Mouse (Mus musculus): ENCODE measurements at regions not wholly inside any gene's neighbourhood (a gene's known extent, or its start where the extent isn't known, plus 50 kb on each side); places are given as distances from the start of the nearest gene placed in this dataset.

GRCm38 (mm10) chr2:74217437-74217836 lies 306.3 kb upstream of the Atp5g3 start:
- no peak for ATAC-seq (replicated peaks)
- Histone ChIP-seq H3K4me1 (0 out of 2 replicates have a peak, but pooled peaks cover 5% of the 10 kb centered on the region), H3K27ac (no peak overlapping the region), H3K27me3 (replicated peaks) (no peaks in the 10 kb centered on the region), H3K36me3 (replicated peaks) (no peaks in the 10 kb centered on the region), H3K4me3 (no peak overlapping the region), H3K4me2 (no peak overlapping the region), H3K9me3 (no peaks in the 10 kb centered on the region), H3K9ac (no peak overlapping the region)
- WGBS = 90% methylated on average over 3 of the region's 3 CpGs

GRCm38 (mm10) chr2:74210210-74210609 lies 299.1 kb upstream of the Atp5g3 start:
- Histone ChIP-seq H3K27ac (peak overlapping the region; percentile 71), H3K4me1 (peaks cover 16% of the 10 kb centered on the region), H3K9ac (no peak overlapping the region), H3K27me3 (replicated peaks) (no peaks in the 10 kb centered on the region), H3K4me3 (no peak overlapping the region), H3K4me2 (peak overlapping the region; percentile 29), H3K36me3 (replicated peaks) (no peaks in the 10 kb centered on the region), H3K9me3 (no peaks in the 10 kb centered on the region)
- peak; percentile 71; the same call in 1 of the 2 replicates for ATAC-seq (replicated peaks)
- 14% methylated on average over 9 of the region's 9 CpGs for WGBS

- ATAC-seq (replicated peaks) = peak; percentile 52
- 28% methylated on average over 3 of the region's 3 CpGs for WGBS
- no peaks in the 10 kb centered on the region for H3K27me3 ChIP-seq (replicated peaks)
- H3K9ac ChIP-seq = no peak overlapping the region
- peak overlapping the region; percentile 29; the same call in 1 of the 2 replicates for H3K4me2 ChIP-seq
- peaks cover 16% of the 10 kb centered on the region for H3K4me1 ChIP-seq
- H3K9me3 ChIP-seq = no peaks in the 10 kb centered on the region
- no peak overlapping the region for H3K4me3 ChIP-seq
- H3K27ac ChIP-seq = peak overlapping the region; percentile 71
- no peaks in the 10 kb centered on the region for H3K36me3 ChIP-seq (replicated peaks)
Measured at GRCm38 (mm10) chr2:74209421-74209917, 298.3 kb upstream of the Atp5g3 start.

GRCm38 (mm10) chr2:74207440-74207839 lies 296.3 kb upstream of the Atp5g3 start:
- Histone ChIP-seq H3K36me3 (replicated peaks) (no peaks in the 10 kb centered on the region), H3K27me3 (replicated peaks) (no peaks in the 10 kb centered on the region), H3K4me2 (no peak overlapping the region), H3K9me3 (no peaks in the 10 kb centered on the region), H3K9ac (no peak overlapping the region), H3K4me1 (peaks cover 16% of the 10 kb centered on the region), H3K4me3 (no peak overlapping the region), H3K27ac (no peak overlapping the region)
- ATAC-seq (replicated peaks) = peak; percentile 33; the same call in 1 of the 2 replicates
- whole genome bisulfite sequencing = 40% methylated on average over 10 of the region's 10 CpGs

- Histone ChIP-seq H3K4me2 (no peak overlapping the region), H3K9me3 (no peaks in the 10 kb centered on the region), H3K27ac (no peak overlapping the region), H3K4me1 (peaks cover 8% of the 10 kb centered on the region), H3K36me3 (replicated peaks) (no peaks in the 10 kb centered on the region), H3K9ac (no peak overlapping the region), H3K27me3 (replicated peaks) (no peaks in the 10 kb centered on the region), H3K4me3 (no peak overlapping the region)
- 57% methylated on average over 3 of the region's 3 CpGs for WGBS
- no peak for ATAC-seq (replicated peaks)
Measured at GRCm38 (mm10) chr2:74202776-74203175, 291.6 kb upstream of the Atp5g3 start.

- no peaks in the 10 kb centered on the region for H3K27me3 ChIP-seq (replicated peaks)
- H3K4me2 ChIP-seq = no peak overlapping the region
- ATAC-seq (replicated peaks) = peak; percentile 50; the same call in 1 of the 2 replicates
- no peak overlapping the region for H3K4me3 ChIP-seq
- H3K9me3 ChIP-seq = no peaks in the 10 kb centered on the region
- no peak overlapping the region for H3K9ac ChIP-seq
- WGBS = 23% methylated on average over 11 of the region's 11 CpGs
- H3K27ac ChIP-seq = no peak overlapping the region
- H3K4me1 ChIP-seq = peaks cover 8% of the 10 kb centered on the region
- no peaks in the 10 kb centered on the region for H3K36me3 ChIP-seq (replicated peaks)
Measured at GRCm38 (mm10) chr2:74201608-74202323, 290.6 kb upstream of the Atp5g3 start.

- H3K9me3 ChIP-seq = no peaks in the 10 kb centered on the region
- H3K4me2 ChIP-seq = no peak overlapping the region
- no peaks in the 10 kb centered on the region for H3K27me3 ChIP-seq (replicated peaks)
- H3K4me3 ChIP-seq = no peak overlapping the region
- 56% methylated on average over 12 of the region's 12 CpGs for WGBS
- no peak overlapping the region for H3K27ac ChIP-seq
- no peak for ATAC-seq (replicated peaks)
- peaks cover 8% of the 10 kb centered on the region for H3K4me1 ChIP-seq
- no peaks in the 10 kb centered on the region for H3K36me3 ChIP-seq (replicated peaks)
- H3K9ac ChIP-seq = no peak overlapping the region
Measured at GRCm38 (mm10) chr2:74199550-74199949, 288.4 kb upstream of the Atp5g3 start.

- 28% methylated on average over 8 of the region's 8 CpGs for WGBS
- Histone ChIP-seq H3K4me1 (no peaks in the 10 kb centered on the region), H3K9me3 (no peaks in the 10 kb centered on the region), H3K4me3 (no peak overlapping the region), H3K4me2 (no peak overlapping the region), H3K36me3 (replicated peaks) (no peaks in the 10 kb centered on the region), H3K27me3 (replicated peaks) (no peaks in the 10 kb centered on the region), H3K9ac (no peak overlapping the region), H3K27ac (no peak overlapping the region)
- no peak for ATAC-seq (replicated peaks)
Measured at GRCm38 (mm10) chr2:74187963-74188790, 277.1 kb upstream of the Atp5g3 start.

- no peak overlapping the region for H3K27ac ChIP-seq
- no peaks in the 10 kb centered on the region for H3K4me1 ChIP-seq
- H3K4me2 ChIP-seq = no peak overlapping the region
- H3K4me3 ChIP-seq = no peak overlapping the region
- no peaks in the 10 kb centered on the region for H3K36me3 ChIP-seq (replicated peaks)
- no peaks in the 10 kb centered on the region for H3K9me3 ChIP-seq
- no peak overlapping the region for H3K9ac ChIP-seq
- no peak for ATAC-seq (replicated peaks)
- H3K27me3 ChIP-seq (replicated peaks) = no peaks in the 10 kb centered on the region; the same call in 1 of the 2 replicates
- 89% methylated on average over 1 of the region's 1 CpGs for WGBS
Measured at GRCm38 (mm10) chr2:74178106-74178505, 267.0 kb upstream of the Atp5g3 start.

- peaks cover 12% of the 10 kb centered on the region for H3K4me1 ChIP-seq
Measured at GRCm38 (mm10) chr2:74168776-74169570, 257.8 kb upstream of the Atp5g3 start.

GRCm38 (mm10) chr2:74168307-74168706 lies 257.2 kb upstream of the Atp5g3 start:
- no peaks in the 10 kb centered on the region for H3K27me3 ChIP-seq (replicated peaks)
- H3K4me1 ChIP-seq = peaks cover 12% of the 10 kb centered on the region
- ATAC-seq (replicated peaks) = peak; percentile 62

More at GRCm38 (mm10) chr2:74168776-74169570, 257.8 kb upstream of the Atp5g3 start:
- no peak overlapping the region for H3K9ac ChIP-seq
- no peaks in the 10 kb centered on the region for H3K27me3 ChIP-seq (replicated peaks)
- 16% methylated on average over 16 of the region's 16 CpGs for WGBS
- peak overlapping the region; percentile 43 for H3K27ac ChIP-seq
- no peak overlapping the region for H3K4me3 ChIP-seq
- H3K36me3 ChIP-seq (replicated peaks) = no peaks in the 10 kb centered on the region
- H3K4me2 ChIP-seq = 0 out of 2 replicates have a peak overlapping the region, but pooled peaks have one; percentile 8
- peak; percentile 90 for ATAC-seq (replicated peaks)
- H3K9me3 ChIP-seq = no peaks in the 10 kb centered on the region

GRCm38 (mm10) chr2:74154062-74154461 lies 242.9 kb upstream of the Atp5g3 start:
- ATAC-seq (replicated peaks) = 0 out of 2 replicates have a peak, but pooled peaks have one; percentile 33
- H3K27ac ChIP-seq = no peak overlapping the region
- 75% methylated on average over 6 of the region's 6 CpGs for WGBS
- H3K36me3 ChIP-seq (replicated peaks) = no peaks in the 10 kb centered on the region
- no peak overlapping the region for H3K4me2 ChIP-seq
- H3K4me1 ChIP-seq = peaks cover 19% of the 10 kb centered on the region
- no peak overlapping the region for H3K4me3 ChIP-seq
- H3K9me3 ChIP-seq = no peaks in the 10 kb centered on the region
- no peak overlapping the region for H3K9ac ChIP-seq
- no peaks in the 10 kb centered on the region for H3K27me3 ChIP-seq (replicated peaks)

More at GRCm38 (mm10) chr2:74168307-74168706, 257.2 kb upstream of the Atp5g3 start:
- H3K9ac ChIP-seq = no peak overlapping the region
- H3K9me3 ChIP-seq = no peaks in the 10 kb centered on the region
- H3K4me2 ChIP-seq = no peak overlapping the region
- H3K4me3 ChIP-seq = no peak overlapping the region
- H3K27ac ChIP-seq = peak overlapping the region; percentile 55
- 72% methylated on average over 17 of the region's 17 CpGs for WGBS
- H3K36me3 ChIP-seq (replicated peaks) = no peaks in the 10 kb centered on the region
